Mouse (Mus musculus): ENCODE data around the gene Mipol1. TPM values are rescaled to one million over a fixed set of nuclear protein-coding genes. Genes with fewer than 3 reads are reported as not detected.

Mipol1 gene
- total RNA-seq, 2 experiments from 2014 or later = 5.2 to 5.5 TPM

GRCm38 (mm10) chr12:57496347-57497119 is 266.3 kb downstream of the Mipol1 start:
- intact Hi-C loops (cut with DNase I) = no loop called here
- DNase-seq (ENCODE audit: low spot score in 2 of 2) = no peak

GRCm38 (mm10) chr12:57500246-57500645 is 270.0 kb downstream of the Mipol1 start:
- intact Hi-C loops (cut with DNase I) = no loop called here
- DNase-seq (ENCODE audit: low spot score in 2 of 2) = no peak

GRCm38 (mm10) chr12:57505329-57505728 is 275.1 kb downstream of the Mipol1 start:
- no peak for DNase-seq (ENCODE audit: low spot score in 2 of 2)
- intact Hi-C loops (cut with DNase I) = no loop called here

- no peak for DNase-seq (ENCODE audit: low spot score in 2 of 2)
- intact Hi-C loops (cut with DNase I) = no loop called here
Observed at GRCm38 (mm10) chr12:57508938-57509337, 278.7 kb downstream of the Mipol1 start.

- intact Hi-C loops (cut with DNase I) = no loop called here
- no peak for DNase-seq (ENCODE audit: low spot score in 2 of 2)
Observed at GRCm38 (mm10) chr12:57509726-57510125, 279.5 kb downstream of the Mipol1 start.

GRCm38 (mm10) chr12:57511127-57511526 is 280.9 kb downstream of the Mipol1 start:
- intact Hi-C loops (cut with DNase I) = no loop called here
- no peak for DNase-seq (ENCODE audit: low spot score in 2 of 2)

GRCm38 (mm10) chr12:57511560-57511959 is 281.3 kb downstream of the Mipol1 start:
- intact Hi-C loops (cut with DNase I) = no loop called here

GRCm38 (mm10) chr12:57514552-57514951 is 284.3 kb downstream of the Mipol1 start:
- intact Hi-C loops (cut with DNase I) = no loop called here
- DNase-seq (ENCODE audit: low spot score in 2 of 2) = no peak

More at GRCm38 (mm10) chr12:57511560-57511959, 281.3 kb downstream of the Mipol1 start:
- no peak for DNase-seq (ENCODE audit: low spot score in 2 of 2)

GRCm38 (mm10) chr12:57515702-57516377 is 285.6 kb downstream of the Mipol1 start:
- intact Hi-C loops (cut with DNase I) = no loop called here
- DNase-seq (ENCODE audit: low spot score in 2 of 2) = no peak

GRCm38 (mm10) chr12:57528335-57528734 is 298.1 kb downstream of the Mipol1 start:
- intact Hi-C loops (cut with DNase I) = no loop called here
- no peak for DNase-seq (ENCODE audit: low spot score in 2 of 2)

- intact Hi-C loops (cut with DNase I) = loop anchor here (10.0 kb wide), 1 partner anchor 1076 kb away; no protein-coding TSS in a partner anchor
Observed at GRCm38 (mm10) chr12:57530474-57530873, 300.2 kb downstream of the Mipol1 start.

GRCm38 (mm10) chr12:57534517-57534878 is 304.3 kb downstream of the Mipol1 start:
- no peak for DNase-seq (ENCODE audit: low spot score in 2 of 2)
- intact Hi-C loops (cut with DNase I) = loop anchor here (10.0 kb wide), 1 partner anchor 1080 kb away; no protein-coding TSS in a partner anchor

More at GRCm38 (mm10) chr12:57530474-57530873, 300.2 kb downstream of the Mipol1 start:
- no peak for DNase-seq (ENCODE audit: low spot score in 2 of 2)

GRCm38 (mm10) chr12:57534879-57535611 is 304.8 kb downstream of the Mipol1 start:
- no peak for DNase-seq (ENCODE audit: low spot score in 2 of 2)
- intact Hi-C loops (cut with DNase I) = loop anchor here (5.0 to 10.0 kb wide), 2 partner anchors 1003 to 1080 kb away; no protein-coding TSS in a partner anchor

GRCm38 (mm10) chr12:57536056-57536908 is 306.1 kb downstream of the Mipol1 start:
- no peak for DNase-seq (ENCODE audit: low spot score in 2 of 2)
- intact Hi-C loops (cut with DNase I) = loop anchor here (5.0 to 10.0 kb wide), 2 partner anchors 1004 to 1081 kb away; no protein-coding TSS in a partner anchor

GRCm38 (mm10) chr12:57536909-57537670 is 306.9 kb downstream of the Mipol1 start:
- intact Hi-C loops (cut with DNase I) = loop anchor here (5.0 to 10.0 kb wide), 2 partner anchors 1005 to 1082 kb away; no protein-coding TSS in a partner anchor
- no peak for DNase-seq (ENCODE audit: low spot score in 2 of 2)

GRCm38 (mm10) chr12:57537791-57538587 is 307.8 kb downstream of the Mipol1 start:
- DNase-seq (ENCODE audit: low spot score in 2 of 2) = peak in 1 of 2 experiments; percentile 23
- intact Hi-C loops (cut with DNase I) = loop anchor here (5.0 to 10.0 kb wide), 2 partner anchors 1006 to 1083 kb away; no protein-coding TSS in a partner anchor

Measured in left cerebral cortex, postnatal 25 days (tissue).